Mouse (Mus musculus): ENCODE measurements around the gene Ptprm. TPM values are rescaled to one million over a fixed set of nuclear protein-coding genes. Genes with fewer than 3 reads are reported as not detected.

Ptprm gene
- polyA plus RNA-seq, 1 experiment from 2014 or later: 35.9 TPM

GRCm38 (mm10) chr17:66701358-66702184 is 652.7 kb downstream of the Ptprm start:
- no peak for DNase-seq (ENCODE audit: low spot score)
- H3K4me2 ChIP-seq (replicated peaks; ENCODE audit: low read depth, low read length): no peak overlapping the region
- H3K4me3 ChIP-seq (ENCODE audit: low read depth, low read length): no peak overlapping the region
- H3K4me1 ChIP-seq (ENCODE audit: insufficient read depth, low read depth, low read length): no peaks in the 10 kb centered on the region
- no peaks in the 10 kb centered on the region for H3K27me3 ChIP-seq (replicated peaks; ENCODE audit: insufficient read depth, low read length)
- H3K27ac ChIP-seq (ENCODE audit: low read length): no peak overlapping the region
- H3K9me3 ChIP-seq (ENCODE audit: low read length): no peaks in the 10 kb centered on the region
- no peak for ATAC-seq
- no peak for TF ChIP-seq CTCF (IDR thresholded peaks at IDR 0.05)
- TF ChIP-seq EP300 (IDR thresholded peaks at IDR 0.05): no peak
- H3K9ac ChIP-seq (replicated peaks; ENCODE audit: low read depth): no peak overlapping the region
- H3K36me3 ChIP-seq (ENCODE audit: insufficient read depth, low read length): no peaks in the 10 kb centered on the region; the same call in 1 of the 2 replicates
- WGBS: 53% methylated on average over 11 of the region's 11 CpGs

- no peaks in the 10 kb centered on the region for H3K9me3 ChIP-seq (ENCODE audit: low read length)
- no peak overlapping the region for H3K27ac ChIP-seq (ENCODE audit: low read length)
- no peak overlapping the region for H3K4me2 ChIP-seq (replicated peaks; ENCODE audit: low read depth, low read length)
- DNase-seq (ENCODE audit: low spot score) (no peak), ATAC-seq (no peak)
- H3K4me1 ChIP-seq (ENCODE audit: insufficient read depth, low read depth, low read length): no peaks in the 10 kb centered on the region
- no peak for TF ChIP-seq EP300 (IDR thresholded peaks at IDR 0.05)
- no peak for TF ChIP-seq CTCF (IDR thresholded peaks at IDR 0.05)
- WGBS: 60% methylated on average over 5 of the region's 5 CpGs
- no peaks in the 10 kb centered on the region for H3K27me3 ChIP-seq (replicated peaks; ENCODE audit: insufficient read depth, low read length)
- H3K4me3 ChIP-seq (ENCODE audit: low read depth, low read length): no peak overlapping the region
- no peaks in the 10 kb centered on the region; the same call in 1 of the 2 replicates for H3K36me3 ChIP-seq (ENCODE audit: insufficient read depth, low read length)
- H3K9ac ChIP-seq (replicated peaks; ENCODE audit: low read depth): no peak overlapping the region
Measured at GRCm38 (mm10) chr17:66699896-66700295, 654.4 kb downstream of the Ptprm start.

- ATAC-seq (no peak), DNase-seq (ENCODE audit: low spot score) (no peak)
- 53% methylated on average over 12 of the region's 12 CpGs for WGBS
- Histone ChIP-seq H3K27me3 (replicated peaks; ENCODE audit: insufficient read depth, low read length) (no peaks in the 10 kb centered on the region), H3K36me3 (ENCODE audit: insufficient read depth, low read length) (no peaks in the 10 kb centered on the region; the same call in 1 of the 2 replicates), H3K4me1 (ENCODE audit: insufficient read depth, low read depth, low read length) (peaks cover 3% of the 10 kb centered on the region; the same call in 1 of the 2 replicates), H3K4me2 (replicated peaks; ENCODE audit: low read depth, low read length) (peak overlapping the region; percentile 28; the same call in 1 of the 2 replicates), H3K27ac (ENCODE audit: low read length) (no peak overlapping the region), H3K9me3 (ENCODE audit: low read length) (no peaks in the 10 kb centered on the region), H3K4me3 (ENCODE audit: low read depth, low read length) (no peak overlapping the region), H3K9ac (replicated peaks; ENCODE audit: low read depth) (no peak overlapping the region)
- no peak for TF ChIP-seq EP300 (IDR thresholded peaks at IDR 0.05)
- TF ChIP-seq CTCF (IDR thresholded peaks at IDR 0.05): no peak
Measured at GRCm38 (mm10) chr17:66697650-66698049, 656.6 kb downstream of the Ptprm start.

GRCm38 (mm10) chr17:66696531-66697172 is 657.6 kb downstream of the Ptprm start:
- no peaks in the 10 kb centered on the region for H3K9me3 ChIP-seq (ENCODE audit: low read length)
- ATAC-seq (peak; percentile 22; the same call in 1 of the 2 replicates), DNase-seq (ENCODE audit: low spot score) (peak; percentile 58)
- no peaks in the 10 kb centered on the region for H3K27me3 ChIP-seq (replicated peaks; ENCODE audit: insufficient read depth, low read length)
- peak overlapping the region; percentile 38; the same call in 1 of the 2 replicates for H3K27ac ChIP-seq (ENCODE audit: low read length)
- no peak overlapping the region for H3K9ac ChIP-seq (replicated peaks; ENCODE audit: low read depth)
- peaks cover 3% of the 10 kb centered on the region; the same call in 1 of the 2 replicates for H3K4me1 ChIP-seq (ENCODE audit: insufficient read depth, low read depth, low read length)
- WGBS: 43% methylated on average over 10 of the region's 10 CpGs
- H3K4me2 ChIP-seq (replicated peaks; ENCODE audit: low read depth, low read length): no peak overlapping the region
- TF ChIP-seq EP300 (IDR thresholded peaks at IDR 0.05): peak; percentile 39; the same call in 1 of the 2 replicates
- TF ChIP-seq CTCF (IDR thresholded peaks at IDR 0.05): no peak
- H3K36me3 ChIP-seq (ENCODE audit: insufficient read depth, low read length): no peaks in the 10 kb centered on the region; the same call in 1 of the 2 replicates
- H3K4me3 ChIP-seq (ENCODE audit: low read depth, low read length): no peak overlapping the region

- peak; percentile 88 for ATAC-seq
- peak; percentile 81 for DNase-seq (ENCODE audit: low spot score)
- Histone ChIP-seq H3K9me3 (ENCODE audit: low read length) (no peaks in the 10 kb centered on the region), H3K4me1 (ENCODE audit: insufficient read depth, low read depth, low read length) (peaks cover 3% of the 10 kb centered on the region; the same call in 1 of the 2 replicates), H3K4me2 (replicated peaks; ENCODE audit: low read depth, low read length) (peak overlapping the region; percentile 19; the same call in 1 of the 2 replicates), H3K9ac (replicated peaks; ENCODE audit: low read depth) (no peak overlapping the region), H3K27ac (ENCODE audit: low read length) (peak overlapping the region; percentile 72; the same call in 1 of the 2 replicates), H3K36me3 (ENCODE audit: insufficient read depth, low read length) (no peaks in the 10 kb centered on the region; the same call in 1 of the 2 replicates), H3K27me3 (replicated peaks; ENCODE audit: insufficient read depth, low read length) (no peaks in the 10 kb centered on the region), H3K4me3 (ENCODE audit: low read depth, low read length) (no peak overlapping the region)
- WGBS: 28% methylated on average over 4 of the region's 4 CpGs
- TF ChIP-seq EP300 (IDR thresholded peaks at IDR 0.05) (peak; percentile 82), CTCF (IDR thresholded peaks at IDR 0.05) (no peak)
Measured at GRCm38 (mm10) chr17:66694326-66694725, 659.9 kb downstream of the Ptprm start.
